Mouse (Mus musculus) gastrocnemius, adult 18-20 months (tissue): ENCODE measurements around the gene Pdcd7. TPM values are rescaled to one million over a fixed set of nuclear protein-coding genes. Genes with fewer than 3 reads are reported as not detected.

Experiments
- DNase-seq: peaks from one replicate; pipeline ENCODE4 v3.0.0; 2021; ENCODE audit warnings: low spot score
- total RNA-seq, 2 experiments: library from RNA; stranded (reverse); gene quantifications; 2 replicates each; pipeline ENCODE4 v1.2.3; 2021

The Pdcd7 gene
- total RNA-seq, 2 experiments from 2014 or later, result 14.6 to 22.2 TPM

GRCm38 (mm10) chr9:65393606-65394005 lies 47.7 kb downstream of the Pdcd7 start:
- no peak for DNase-seq

- no peak for DNase-seq
Observed at GRCm38 (mm10) chr9:65394360-65394759, 48.5 kb downstream of the Pdcd7 start.

- DNase-seq, result peak; percentile 65
Observed at GRCm38 (mm10) chr9:65398279-65398678, 52.4 kb downstream of the Pdcd7 start, which contains the start of gene Rasl12. Rasl12 (plus strand) TSS chr9:65398506.

GRCm38 (mm10) chr9:65399934-65400333 lies 54.0 kb downstream of the Pdcd7 start:
- DNase-seq, result no peak

- peak; percentile 89 for DNase-seq
Observed at GRCm38 (mm10) chr9:65404331-65405183, 58.7 kb downstream of the Pdcd7 start.

GRCm38 (mm10) chr9:65405184-65405449 lies 59.2 kb downstream of the Pdcd7 start:
- DNase-seq, result peak; percentile 63

- DNase-seq, result no peak
Observed at GRCm38 (mm10) chr9:65407327-65407726, 61.4 kb downstream of the Pdcd7 start.

GRCm38 (mm10) chr9:65407861-65408260 lies 62.0 kb downstream of the Pdcd7 start:
- no peak for DNase-seq

- DNase-seq, result peak; percentile 80
Observed at GRCm38 (mm10) chr9:65408871-65409295, 63.0 kb downstream of the Pdcd7 start.

Other genes starting within 250 kb of the Pdcd7 start
- 10 to 100 TPM; 28.7 to 29.4 TPM for gene Igdcc4, start 244.6 kb upstream of the Pdcd7 start, total RNA-seq
- gene Igdcc3, start 204.9 kb upstream of the Pdcd7 start, total RNA-seq, result under 1 TPM; 0.21 to 0.32 TPM
- gene Parp16, start 150.8 kb upstream of the Pdcd7 start, total RNA-seq, result 1 to 10 TPM; 3.6 to 3.7 TPM
- gene Cilp, start 80.9 kb upstream of the Pdcd7 start, total RNA-seq, result 10 to 100 TPM; 20.6 to 30.0 TPM
- gene Clpx, start 51.8 kb upstream of the Pdcd7 start, total RNA-seq, result 10 to 100 TPM; 61.6 to 63.1 TPM
- gene Ubap1l, start 14.9 kb downstream of the Pdcd7 start, total RNA-seq, result under 1 TPM; 0.64 to 0.71 TPM
- gene Kbtbd13, start 45.5 kb downstream of the Pdcd7 start, total RNA-seq, result 10 to 100 TPM; 10.7 to 11.6 TPM
- gene Rasl12, start 52.4 kb downstream of the Pdcd7 start, total RNA-seq, result 1 to 10 TPM; 2.5 to 3.7 TPM
- not detected for gene Slc51b, start 76.9 kb downstream of the Pdcd7 start, total RNA-seq
- gene Mtfmt, start 89.7 kb downstream of the Pdcd7 start, total RNA-seq, result 1 to 10 TPM; 4.7 to 6.5 TPM
- 1 to 10 TPM; 5.5 to 9.1 TPM for gene Spg21, start 114.8 kb downstream of the Pdcd7 start, total RNA-seq
- not detected for gene Ankdd1a, start 174.1 kb downstream of the Pdcd7 start, total RNA-seq
- 1 to 10 TPM; 2.2 to 5.4 TPM for gene Plekho2, start 233.9 kb downstream of the Pdcd7 start, total RNA-seq
- gene Pif1, start 241.1 kb downstream of the Pdcd7 start, total RNA-seq, result not detected